Mouse (Mus musculus) left cerebral cortex, postnatal 14 days (tissue): Measurements from ENCODE around the gene Ptpn4. TPM values are rescaled to one million over a fixed set of nuclear protein-coding genes. Genes with fewer than 3 reads are reported as not detected.
A peak's percentile ranks its signal among the peaks of the same experiment; 100 is the strongest.

Source experiments
- DNase-seq, 2 experiments: peaks; one replicate each; pipeline ENCODE4 v3.0.0; 2021 to 2022; ENCODE audit warnings: low spot score in 2 of 2, mixed read lengths in 1 of 2
- intact Hi-C: fragments of 180-260 bp; cut with DNase I; formaldehyde crosslinking; loops from one replicate; pipeline ENCODE4 v1.15.1; 2025
- total RNA-seq, 2 experiments: library from RNA; stranded (reverse); gene quantifications; 2 replicates each; pipeline ENCODE4 v1.2.3; 2021

The Ptpn4 gene
- total RNA-seq, 2 experiments from 2014 or later: 56.9 to 68.0 TPM

DNA sequence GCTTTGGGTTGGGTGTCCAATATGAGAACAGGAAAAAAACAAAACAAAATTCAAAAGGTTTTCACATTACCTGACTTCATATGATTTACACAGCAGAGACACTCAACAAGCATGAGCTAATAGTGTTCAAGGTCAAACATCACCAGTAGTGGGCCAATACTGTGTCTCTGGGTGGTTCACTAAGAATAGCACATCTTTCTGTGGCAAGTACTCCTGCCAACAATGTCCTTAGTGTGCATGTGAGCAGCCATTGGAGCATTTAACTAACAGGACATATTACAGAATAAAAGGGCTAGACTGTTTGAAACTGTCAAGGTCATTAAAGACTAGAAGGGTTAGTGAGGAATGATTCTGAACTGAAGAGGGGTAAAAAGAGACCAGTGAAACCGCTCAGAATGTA, 9.3 kb downstream of the Ptpn4 start:
- intact Hi-C loops: no loop called here
- no peak for DNase-seq

DNA sequence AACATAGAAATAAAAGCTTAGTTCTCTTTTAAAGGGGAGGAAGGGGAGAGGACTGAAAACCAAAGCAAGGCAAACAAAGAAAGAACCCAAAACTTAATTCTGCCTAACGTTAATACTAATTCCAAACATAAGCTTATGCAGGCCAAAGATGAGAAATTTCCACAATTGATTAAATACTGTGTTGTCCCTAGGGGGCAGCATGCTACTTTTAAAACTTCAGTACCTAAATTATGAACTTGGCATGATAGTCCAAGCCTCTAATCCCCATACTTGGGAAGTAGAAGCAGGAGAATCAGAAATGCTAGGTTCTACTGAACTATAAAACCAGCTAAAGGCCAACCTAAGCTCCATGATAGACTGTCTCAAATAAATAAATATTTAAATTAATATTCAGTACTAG, 18.7 kb downstream of the Ptpn4 start:
- intact Hi-C loops: loop anchor here (5.0 kb wide), 1 partner anchor 74 kb away; no protein-coding TSS in a partner anchor
- peak in 1 of 2 experiments; percentile 46 for DNase-seq

DNA sequence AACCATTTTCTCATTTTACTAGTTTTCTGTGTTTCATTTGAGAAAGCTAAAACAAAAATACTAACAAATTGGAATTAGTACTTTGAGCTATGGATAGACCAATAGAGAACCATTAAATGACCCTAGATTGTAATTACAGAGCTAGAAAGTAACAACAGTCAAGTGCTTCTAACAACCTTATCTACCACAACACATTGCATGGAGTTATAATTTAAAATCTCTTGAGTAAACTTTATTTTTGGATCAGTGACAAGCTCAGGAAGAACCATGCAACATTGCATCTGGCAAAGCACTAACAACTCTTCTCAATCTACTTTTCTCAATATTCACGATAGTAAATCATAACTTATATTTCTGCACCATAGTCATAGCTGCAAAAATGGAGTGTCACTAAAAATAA, 29.7 kb downstream of the Ptpn4 start:
- intact Hi-C loops: no loop called here
- DNase-seq: no peak

DNA sequence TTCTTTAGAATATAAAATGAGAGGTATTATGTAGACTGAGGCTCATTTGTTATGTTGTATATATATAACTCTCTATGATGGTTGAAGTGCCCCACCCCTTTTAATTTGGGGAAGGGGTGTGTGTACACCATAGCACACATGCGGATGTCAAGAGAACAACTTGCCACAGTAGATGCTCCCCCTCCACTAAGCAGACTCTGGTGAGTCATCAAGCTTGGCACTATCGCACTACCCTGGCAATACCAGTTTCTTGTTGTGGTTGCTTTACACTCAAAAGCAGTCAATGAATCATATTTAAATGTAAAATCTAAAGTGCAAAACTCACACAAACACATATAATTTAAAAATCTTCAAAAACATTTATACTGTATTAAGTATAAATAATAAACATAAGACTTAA, 31.4 kb downstream of the Ptpn4 start:
- DNase-seq: peak in 1 of 2 experiments; percentile 22
- intact Hi-C loops: no loop called here

DNA sequence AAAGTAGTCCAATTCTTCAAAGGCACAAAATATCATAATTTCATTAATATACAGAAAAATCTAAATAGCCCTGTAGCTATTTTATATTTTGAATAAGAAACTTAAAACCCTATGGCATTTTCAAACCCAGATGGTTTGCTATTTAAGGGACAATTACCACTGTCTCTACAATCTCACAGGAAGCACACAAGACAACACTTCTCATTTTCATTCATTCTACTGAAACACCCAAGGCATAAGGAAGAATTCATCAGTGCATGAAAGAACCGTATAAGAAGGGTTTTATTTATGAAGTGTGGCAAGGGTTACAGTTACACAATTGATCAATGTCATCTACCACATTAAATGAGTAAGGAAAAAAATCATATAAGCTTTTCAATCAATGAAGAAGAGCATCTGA, 32.8 kb downstream of the Ptpn4 start:
- intact Hi-C loops: no loop called here
- no peak for DNase-seq

DNA sequence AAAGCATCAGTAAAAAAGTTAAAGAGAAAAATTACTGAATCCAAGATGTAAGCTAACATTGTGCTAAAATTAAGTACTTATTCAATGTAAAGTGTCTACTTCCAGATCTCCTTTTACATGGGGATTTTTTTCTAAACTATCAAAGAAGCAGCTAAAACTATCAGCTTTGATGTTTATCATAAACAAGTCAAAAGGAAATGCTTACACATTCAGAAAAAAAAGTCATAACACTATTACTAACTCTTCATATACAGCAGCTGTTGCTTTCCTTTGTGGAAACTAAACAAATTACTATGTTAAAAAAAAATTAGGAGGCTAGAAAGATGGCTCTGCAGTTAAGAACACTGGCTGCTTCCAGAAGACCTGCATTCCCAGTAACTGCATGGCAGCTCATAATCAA, 42.2 kb downstream of the Ptpn4 start:
- intact Hi-C loops: no loop called here
- no peak for DNase-seq

DNA sequence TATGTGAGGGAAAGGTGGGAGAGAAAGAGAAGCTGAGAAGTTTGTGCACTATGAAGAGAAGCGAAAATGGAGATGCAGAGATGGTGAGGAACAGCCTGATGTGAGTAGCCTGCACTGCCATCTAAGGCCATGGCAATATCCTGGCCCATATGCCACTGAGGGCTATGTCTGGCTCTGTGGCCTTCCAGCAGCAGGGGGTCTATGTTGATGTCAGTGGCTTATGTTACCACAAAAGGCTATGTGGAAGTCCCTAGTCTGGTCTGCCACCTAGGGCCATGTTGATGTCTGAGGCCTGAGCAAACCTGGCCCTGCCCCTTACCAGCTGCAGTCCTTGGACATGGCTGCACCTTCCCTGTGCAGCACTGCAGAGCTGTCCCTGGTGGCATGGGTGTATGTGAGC, 43.1 kb downstream of the Ptpn4 start:
- intact Hi-C loops: no loop called here
- no peak for DNase-seq

DNA sequence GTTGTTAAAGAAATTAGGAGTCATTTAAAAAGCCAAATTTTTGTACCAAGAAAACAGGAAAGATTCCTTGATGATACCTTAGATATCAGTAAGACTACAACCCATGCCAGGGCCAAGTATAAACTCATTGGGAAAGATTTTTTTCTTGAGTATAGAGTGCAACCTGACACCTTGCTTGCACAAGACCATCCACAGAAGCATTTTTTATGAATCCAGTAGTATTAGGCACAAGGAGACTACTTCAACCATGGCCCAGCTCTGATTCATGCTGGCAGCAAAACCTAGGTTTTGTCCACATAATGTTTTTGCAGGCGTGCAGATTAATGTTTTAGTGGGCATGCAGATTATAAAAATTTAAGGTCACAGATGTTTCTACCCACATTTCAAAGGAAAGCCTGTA, 46.8 kb downstream of the Ptpn4 start:
- intact Hi-C loops: no loop called here
- no peak for DNase-seq

DNA sequence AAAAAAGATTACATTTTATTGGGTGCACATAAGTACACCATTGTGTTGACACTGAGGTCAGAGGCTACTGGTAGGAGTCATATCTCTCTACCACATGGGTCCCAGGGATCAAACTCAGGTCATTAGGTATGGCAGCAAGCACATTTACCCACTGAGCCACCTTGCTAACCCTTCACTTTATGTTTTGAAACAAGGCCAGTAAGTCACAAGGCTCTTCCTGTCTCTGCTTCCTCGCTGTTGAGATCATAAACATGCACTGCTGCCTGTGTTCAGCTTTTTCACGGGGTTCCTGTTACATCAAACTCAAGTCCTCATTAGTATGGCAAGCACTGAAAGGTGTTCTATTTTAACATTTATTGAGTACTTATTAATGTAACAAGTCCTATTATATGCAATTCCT, 61.5 kb downstream of the Ptpn4 start:
- intact Hi-C loops: no loop called here
- DNase-seq: no peak

DNA sequence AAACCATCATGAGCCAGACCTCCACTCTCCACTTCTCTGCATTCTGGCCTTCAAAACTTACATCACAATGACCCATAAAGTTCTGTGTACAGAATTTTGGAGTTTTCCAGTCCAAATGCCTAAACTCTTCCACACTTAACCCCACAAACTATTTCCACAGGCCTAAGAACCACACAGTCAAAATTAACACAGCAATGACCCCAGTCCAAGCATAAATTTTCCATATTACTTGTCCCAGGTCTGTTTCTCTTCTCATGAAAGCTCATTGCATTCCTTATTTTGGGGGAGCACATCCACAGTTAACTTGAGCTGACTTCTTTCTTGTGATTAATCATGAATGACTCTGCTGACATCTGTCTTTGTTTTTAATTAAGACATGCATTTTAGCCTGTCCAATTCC, 101.7 kb downstream of the Ptpn4 start:
- intact Hi-C loops: no loop called here
- DNase-seq: no peak

DNA sequence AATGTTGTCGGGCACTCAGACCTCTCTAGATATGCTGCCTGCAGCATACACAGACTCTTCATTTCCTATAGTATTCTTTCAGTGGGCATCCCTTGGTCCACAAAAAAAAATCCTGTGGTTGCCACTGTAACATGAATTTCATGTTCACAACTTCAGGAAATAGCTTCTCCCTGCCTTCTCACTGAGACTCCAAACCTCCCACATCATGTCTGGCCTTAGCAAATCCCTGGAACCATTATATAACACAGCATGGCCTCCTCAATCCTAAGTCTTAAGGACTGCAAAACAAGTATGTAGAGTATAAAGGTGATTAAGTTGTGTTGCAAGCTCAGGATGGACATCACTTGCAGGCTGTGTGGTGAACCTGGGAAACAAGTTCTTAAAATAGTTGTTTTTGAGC, 102.6 kb downstream of the Ptpn4 start:
- peak; percentile 4 to 23 for DNase-seq
- intact Hi-C loops: no loop called here

DNA sequence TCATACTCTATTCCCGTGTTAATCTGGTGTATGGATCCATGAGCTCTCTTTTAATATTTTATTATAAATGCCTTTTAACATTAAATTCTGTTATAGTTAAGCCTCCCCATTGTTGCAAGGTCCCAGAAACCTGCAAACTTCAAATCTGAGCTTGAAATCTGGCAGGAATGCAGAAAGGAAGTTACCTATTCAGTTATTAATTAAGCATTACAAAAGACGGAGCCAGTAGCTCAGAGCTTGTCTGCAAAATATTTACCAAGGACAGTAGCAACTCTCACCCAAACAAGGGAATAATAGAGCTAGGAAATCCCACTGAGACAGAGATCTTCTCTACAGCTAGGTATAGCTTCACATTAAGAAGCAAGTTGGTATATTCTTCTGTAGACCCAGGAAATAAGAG, 106.2 kb downstream of the Ptpn4 start:
- no peak for DNase-seq
- intact Hi-C loops: no loop called here

DNA sequence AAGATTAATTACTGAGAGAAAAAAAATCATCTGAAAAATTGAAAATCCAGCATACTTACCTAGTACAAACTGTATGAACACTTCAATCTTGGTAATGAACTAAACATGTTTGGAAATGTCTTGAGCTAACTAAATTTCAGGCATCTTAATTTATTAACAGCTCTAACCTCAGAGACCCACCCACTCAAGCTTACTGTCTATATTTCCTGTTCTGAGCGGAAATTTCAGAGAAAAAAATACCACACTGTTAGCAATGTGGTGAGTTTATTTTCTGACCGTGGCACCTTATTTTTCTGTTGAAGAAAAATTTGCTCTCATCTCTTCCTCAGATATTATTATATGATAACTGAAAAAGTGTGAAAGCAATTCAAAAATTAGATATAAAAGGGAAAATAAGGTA, 124.4 kb downstream of the Ptpn4 start:
- no peak for DNase-seq
- intact Hi-C loops: no loop called here

DNA sequence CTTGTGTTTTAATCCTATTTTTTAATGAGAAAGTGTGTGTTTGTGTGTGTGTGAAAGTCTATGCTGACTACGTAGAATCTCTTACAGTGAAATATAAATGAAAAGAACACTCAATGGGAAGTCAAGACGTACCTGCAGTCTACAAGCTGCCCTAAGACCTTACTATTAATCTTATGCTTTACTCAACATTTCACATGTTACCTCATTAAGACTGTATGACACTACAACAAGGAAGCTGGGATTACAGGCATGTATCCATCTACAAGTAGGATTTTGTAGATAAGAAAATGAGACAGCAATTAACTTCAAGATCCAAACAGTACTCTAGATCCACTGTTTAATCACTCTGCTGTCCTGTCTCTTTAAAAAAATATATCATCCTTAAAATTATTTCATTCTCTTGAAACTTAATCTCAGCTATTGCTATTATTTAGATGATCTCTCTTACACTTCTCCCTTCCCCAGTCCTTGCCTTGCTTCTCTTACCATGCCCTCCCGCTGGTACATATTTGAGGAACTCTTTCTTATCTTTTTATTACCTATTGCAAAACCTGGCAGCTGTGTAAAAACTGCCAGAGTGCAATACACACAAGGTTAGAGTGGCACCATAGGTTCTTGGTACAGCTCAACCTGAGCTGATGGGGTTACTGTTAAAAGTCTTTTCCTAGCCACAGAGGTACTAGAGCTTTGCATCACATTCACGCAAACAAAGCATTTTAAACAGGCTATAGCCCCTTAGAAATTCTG, 130.8 kb downstream of the Ptpn4 start:
- no peak for DNase-seq
- intact Hi-C loops: no loop called here

DNA sequence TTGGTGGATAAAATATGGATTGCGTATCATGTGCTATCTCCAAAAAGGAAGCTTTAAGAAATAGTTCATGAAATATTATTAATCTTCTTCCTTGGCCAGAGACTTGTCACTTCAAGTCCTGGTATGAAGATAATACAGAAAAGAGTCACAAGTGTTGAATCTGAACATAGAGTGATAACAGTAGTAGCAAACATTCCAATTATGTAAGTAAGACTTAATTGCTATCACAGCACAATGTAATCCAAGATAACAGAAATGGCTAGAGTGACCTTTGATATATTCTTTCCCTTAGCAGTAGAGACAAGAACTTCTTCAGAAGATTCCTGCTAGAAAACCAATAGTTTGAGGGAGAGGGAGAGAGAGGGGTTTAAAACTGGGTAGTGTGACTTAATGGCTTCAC, 140.6 kb downstream of the Ptpn4 start:
- intact Hi-C loops: no loop called here
- DNase-seq: no peak

DNA sequence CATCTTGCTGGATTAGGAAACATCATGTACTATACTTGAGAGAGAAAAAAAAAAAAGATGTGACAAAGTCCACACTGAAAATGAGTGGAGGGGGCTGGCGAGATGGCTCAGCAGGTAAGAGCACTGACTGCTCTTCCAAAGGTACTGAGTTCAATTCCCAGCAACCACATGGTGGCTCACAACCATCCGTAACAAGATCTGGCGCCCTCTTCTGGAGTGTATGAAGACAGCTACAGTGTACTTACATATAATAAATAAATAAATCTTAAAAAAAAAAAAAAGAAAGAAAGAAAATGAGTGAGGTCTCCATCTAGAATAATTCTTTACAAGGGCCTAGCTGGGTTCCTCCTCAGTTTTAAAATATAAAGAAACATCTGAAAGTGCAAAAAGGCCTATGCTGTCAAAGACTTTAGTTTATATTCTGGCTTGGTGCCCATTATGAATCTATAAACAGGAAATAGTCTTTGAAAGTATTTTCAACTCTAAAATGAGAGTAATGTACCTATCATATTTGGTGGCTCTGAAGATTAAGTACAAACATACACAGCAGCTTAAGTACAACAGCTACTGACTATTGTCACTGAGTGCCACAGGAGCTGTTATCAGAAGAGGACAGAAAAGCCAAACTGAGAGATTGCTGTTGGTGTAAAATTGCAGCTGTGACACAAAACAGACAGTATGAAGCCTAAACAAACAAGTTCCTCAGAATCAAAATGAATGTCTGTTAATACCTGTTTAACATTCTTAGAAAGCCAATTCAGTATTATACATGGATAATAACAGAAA, 151.4 kb downstream of the Ptpn4 start:
- no peak for DNase-seq
- intact Hi-C loops: no loop called here

DNA sequence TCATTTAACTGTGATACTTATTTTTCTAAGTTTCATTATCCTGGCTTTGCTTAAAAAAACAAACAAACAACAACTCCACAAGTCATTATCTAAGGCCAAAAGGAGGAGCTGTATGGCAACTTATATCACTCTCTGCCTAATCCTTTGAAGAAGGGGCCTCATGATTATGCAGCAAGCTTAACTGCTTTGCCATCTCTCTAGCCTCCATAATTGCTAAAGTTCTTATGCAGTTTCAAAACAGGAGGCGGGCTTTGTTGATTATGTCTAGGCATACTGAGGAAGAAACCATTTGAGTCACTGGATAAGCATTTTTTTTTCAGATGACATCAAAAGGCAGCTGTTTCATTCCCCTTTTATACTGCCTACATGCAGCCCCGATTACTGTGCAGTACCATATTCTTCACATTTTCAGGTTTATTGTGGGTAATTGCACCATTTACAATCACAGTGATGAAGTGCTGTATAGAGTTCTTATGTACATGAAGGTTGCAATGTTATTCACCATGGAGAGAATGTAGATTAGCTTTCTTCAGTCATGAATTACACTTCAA, 155.7 kb downstream of the Ptpn4 start:
- intact Hi-C loops: no loop called here

DNA sequence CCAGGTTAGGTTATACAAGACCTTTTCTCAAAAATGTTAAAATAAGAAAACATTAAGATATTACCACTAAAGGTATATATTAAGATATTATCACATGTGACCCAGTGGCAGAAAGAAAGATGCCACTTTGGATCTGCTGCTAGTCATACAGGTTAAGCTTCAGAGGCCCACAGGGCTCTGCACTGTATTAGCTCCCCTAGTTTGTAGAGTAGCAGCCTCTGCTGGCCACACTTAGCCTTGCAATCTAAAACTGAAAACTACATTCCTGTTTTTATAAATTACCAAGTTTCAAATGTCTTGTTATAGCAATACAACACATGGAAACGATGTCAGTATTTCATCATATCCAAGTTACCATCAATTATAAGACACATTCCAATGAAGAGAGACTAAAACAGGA, 162.4 kb downstream of the Ptpn4 start:
- intact Hi-C loops: loop anchor here (2.0 to 10.0 kb wide), 2 partner anchors 126 to 220 kb away; no protein-coding TSS in a partner anchor
- peak; percentile 31 to 43 for DNase-seq

More for the DNA sequence above, 155.7 kb downstream of the Ptpn4 start:
- DNase-seq: no peak

DNA sequence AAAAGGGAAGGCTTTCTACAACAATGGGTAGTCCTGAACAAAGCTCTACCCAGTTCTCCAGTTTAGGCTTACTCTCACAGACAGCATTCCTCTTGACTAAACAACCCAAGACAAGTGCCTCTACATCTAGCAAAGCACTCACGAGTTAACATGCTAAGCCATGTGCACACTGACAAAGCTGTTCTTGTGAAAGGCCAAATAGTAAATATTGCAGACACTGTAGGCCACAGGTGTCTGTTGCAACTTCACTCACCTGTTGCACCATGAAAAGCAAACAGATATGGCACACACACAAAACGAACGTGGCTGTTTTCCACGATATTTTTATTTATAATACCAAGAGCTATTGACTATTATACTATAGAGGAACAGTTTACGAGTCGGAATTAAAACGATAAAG, 170.5 kb downstream of the Ptpn4 start:
- intact Hi-C loops: no loop called here
- no peak for DNase-seq

DNA sequence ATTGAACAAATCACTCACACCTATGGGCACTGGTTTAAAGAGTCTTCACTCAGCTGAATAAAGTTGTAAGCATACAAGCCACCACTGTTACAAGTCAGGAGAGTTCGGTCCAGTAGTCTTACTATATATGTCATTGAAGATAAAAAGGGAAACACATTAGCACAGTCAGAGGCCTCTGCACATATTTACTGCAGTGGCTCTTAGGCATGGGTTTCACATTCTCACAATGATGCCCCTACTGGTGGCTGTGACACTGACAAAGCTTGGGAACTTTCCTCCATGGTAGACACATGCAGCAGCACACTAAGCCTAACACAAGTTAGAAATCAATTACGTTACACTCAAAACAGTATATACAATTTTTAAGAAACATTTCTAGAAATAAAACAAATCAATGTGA, 183.1 kb downstream of the Ptpn4 start:
- DNase-seq: no peak
- intact Hi-C loops: no loop called here

DNA sequence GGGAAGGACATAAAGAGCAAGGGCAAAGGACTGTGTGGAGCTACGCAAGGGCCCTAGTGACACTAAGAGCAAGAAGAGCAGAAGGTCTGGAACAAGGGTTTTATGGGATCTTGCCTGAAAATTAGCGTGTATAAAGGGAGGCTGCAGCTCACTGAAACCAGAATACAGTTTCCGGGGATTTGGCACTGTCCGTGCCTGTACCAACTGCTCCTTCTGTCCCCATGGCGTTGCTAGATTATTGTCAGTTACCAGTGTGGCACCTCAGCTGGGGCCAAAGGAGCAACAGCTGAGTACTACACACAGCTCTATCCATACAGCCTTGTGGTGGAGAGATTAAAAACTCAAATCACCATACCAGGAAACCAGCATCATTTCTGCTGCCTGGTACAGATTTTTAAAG, 187.0 kb downstream of the Ptpn4 start:
- no peak for DNase-seq
- intact Hi-C loops: no loop called here
